Mouse (Mus musculus) myocyte (in vitro differentiated cells): Measurements from ENCODE around the gene Map3k14.

Experiments
- E2F4 ChIP-seq: IDR thresholded peaks from one replicate; pipeline ENCODE4 v1.6.1; 2011; ENCODE audit warnings: mild to moderate bottlenecking, control low read depth, moderate library complexity; ENCODE audit not compliant: insufficient read depth
- MYOD1 ChIP-seq, 3 experiments: IDR thresholded peaks; one replicate each; pipeline ENCODE4 v1.6.1; 2011; ENCODE audit warnings: control low read depth in 2 of 3, low read depth in 2 of 3, mild to moderate bottlenecking in 2 of 3, moderate library complexity in 1 of 3; ENCODE audit not compliant: insufficient read length in 2 of 3, control insufficient read depth in 1 of 3
- POLR2A ChIP-seq: IDR thresholded peaks from one replicate; pipeline ENCODE4 v1.6.1; 2011; ENCODE audit warnings: low read depth, mild to moderate bottlenecking, control low read depth, moderate library complexity; ENCODE audit not compliant: insufficient read length
- REST ChIP-seq: IDR thresholded peaks from one replicate; pipeline ENCODE4 v1.6.1; 2011; ENCODE audit warnings: mild to moderate bottlenecking, control low read depth, moderate library complexity; ENCODE audit not compliant: insufficient read depth, insufficient read length
- USF1 ChIP-seq: IDR thresholded peaks from one replicate; pipeline ENCODE4 v1.6.1; 2011; ENCODE audit warnings: low read depth, mild to moderate bottlenecking, control low read depth, moderate library complexity

DNA sequence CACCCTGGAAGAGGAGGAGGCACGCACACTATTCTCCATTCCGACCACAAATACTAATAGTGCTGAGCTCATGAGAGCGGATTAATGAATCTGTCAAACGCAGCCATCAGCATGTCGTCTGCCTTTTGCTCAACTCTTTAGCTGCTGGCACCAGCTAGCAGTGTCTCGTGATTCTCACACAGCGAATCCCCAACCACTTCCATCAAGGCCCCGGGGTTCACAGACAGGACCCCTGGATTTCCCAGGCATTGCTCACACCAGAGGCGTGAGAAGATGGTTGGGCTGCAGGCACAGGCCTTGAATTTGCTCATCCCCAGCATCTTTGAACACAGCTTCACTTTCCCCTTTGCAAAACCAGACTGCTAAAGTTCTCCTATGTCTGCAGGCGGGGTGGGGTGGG lies 18.0 kb upstream of the Map3k14 start:
- no peak for TF ChIP-seq POLR2A
- no peak for TF ChIP-seq USF1
- TF ChIP-seq REST = no peak
- TF ChIP-seq MYOD1 (IDR thresholded peaks at IDR 0.05; ENCODE audit: control insufficient read depth in 1 of 3, insufficient read length in 2 of 3, low read depth in 2 of 3) = no peak
- no peak for TF ChIP-seq E2F4
